Comparison of ENCODE assay signal across 15 mouse cellular contexts in the genomic region with DNA sequence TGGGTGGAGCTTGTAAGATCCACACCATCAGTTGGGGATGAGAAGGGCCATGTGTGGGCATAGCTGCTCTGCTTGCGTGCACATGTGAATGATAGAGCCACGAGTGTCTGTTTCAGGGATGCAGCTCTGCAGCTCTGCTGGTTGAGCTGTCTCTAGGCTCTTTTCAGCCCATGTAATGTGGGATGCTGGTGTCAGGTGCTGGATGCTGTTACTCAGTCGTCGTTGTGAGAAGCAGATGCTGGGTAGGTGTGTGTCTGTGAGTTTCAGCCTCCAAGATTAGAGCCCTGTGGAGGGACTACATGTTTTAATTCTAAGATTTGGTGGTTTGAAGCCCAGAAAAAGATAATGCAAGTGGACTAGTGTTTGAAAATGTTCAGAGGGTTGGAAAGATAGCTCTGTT.
DNase-seq lines count a peak whose midpoint lies in the region.
"Had no signal": no experiment of that assay in that cellular context is flagged by ENCODE, and none has a peak within 500 bp of the region (broad histone marks: within the 10 kb centered on the region; RNA-seq: fewer than 3 reads in every experiment).

No protein-coding gene starts in this region.

- intact Hi-C loops in left cerebral cortex, postnatal 4 days (cut with DNase I): no loop called here
- intact Hi-C loops in left cerebral cortex, postnatal 36 days (cut with DNase I): no loop called here

- H3K27me3 ChIP-seq in limb, embryonic 10.5 days (ENCODE audit: low read depth, poor library complexity, severe bottlenecking): no peaks in the 10 kb centered on the region

- H3K9me3 ChIP-seq in limb, embryonic 10.5 days (replicated peaks): no peaks in the 10 kb centered on the region

- H3K4me3 ChIP-seq in limb, embryonic 10.5 days: no peak overlapping the region

- H3K4me1 ChIP-seq in limb, embryonic 10.5 days: peaks cover 34% of the 10 kb centered on the region

- WGBS in limb, embryonic 10.5 days: 89% methylated on average over 4 of the region's 4 CpGs

- DNase-seq in left cerebral cortex, adult 11 months (ENCODE audit: low spot score): peak; percentile 28
- no peak for DNase-seq in left cerebral cortex, postnatal 4 days
- peak; percentile 90 for DNase-seq in brain, adult 2 months (ENCODE audit: low read depth, low spot score)
- DNase-seq in frontal cortex, postnatal 25 days (ENCODE audit: low spot score in 2 of 2): peak; percentile 4 to 20
- peak; percentile 58 to 70 for DNase-seq in left cerebral cortex, postnatal 36 days (ENCODE audit: low spot score in 2 of 2)
- no peak for DNase-seq in spleen, adult 18-20 months
- DNase-seq in limb, embryonic 10.5 days (ENCODE audit: low spot score): no peak
- DNase-seq: adrenal gland, postnatal 14 days; cerebellum, adult 8-10 months; cerebellum, postnatal 36 days; kidney, adult 9 months; kidney, postnatal 14 days; lung, postnatal 4 days had no signal

- no peaks in the 10 kb centered on the region for H3K36me3 ChIP-seq in limb, embryonic 10.5 days

- H3K27ac ChIP-seq in limb, embryonic 10.5 days: no peak overlapping the region
- H3K27ac ChIP-seq: hindbrain, postnatal 0 days; stomach, postnatal 0 days had no signal

Comparison
In these comparisons a context has a peak if more than half of its experiments do, and no peak if none do; other contexts are left out.
1. DNase-seq: peak in left cerebral cortex, adult 11 months (single experiment), brain, adult 2 months (single experiment), frontal cortex, postnatal 25 days (2 of 2) and left cerebral cortex, postnatal 36 days (2 of 2); none in left cerebral cortex, postnatal 4 days (single experiment), spleen, adult 18-20 months (0 of 2) and limb, embryonic 10.5 days (single experiment).